Mouse (Mus musculus): ENCODE results near the gene Btbd9.
"Not testable (repeated sequence)": the region's sequence is repeated elsewhere in the genome, so short reads cannot be mapped to it uniquely, and the experiment has no call there.

The Btbd9 gene

GRCm38 (mm10) chr17:30522406-30523078 is 53.7 kb downstream of the Btbd9 start:
- Histone ChIP-seq H3K27me3 (ENCODE audit: insufficient read depth, low read length) (no peaks in the 10 kb centered on the region), H3K4me1 (replicated peaks; ENCODE audit: low read depth, low read length) (peaks cover 13% of the 10 kb centered on the region)
- TF ChIP-seq POU5F1 (IDR thresholded peaks at IDR 0.05; ENCODE audit: borderline replicate concordance, low read length) (no peak), NANOG (IDR thresholded peaks at IDR 0.05; ENCODE audit: borderline replicate concordance, low read length) (no peak), CTCF (conservative IDR thresholded peaks at IDR 0.05; ENCODE audit: low read length) (no peak)

DNA sequence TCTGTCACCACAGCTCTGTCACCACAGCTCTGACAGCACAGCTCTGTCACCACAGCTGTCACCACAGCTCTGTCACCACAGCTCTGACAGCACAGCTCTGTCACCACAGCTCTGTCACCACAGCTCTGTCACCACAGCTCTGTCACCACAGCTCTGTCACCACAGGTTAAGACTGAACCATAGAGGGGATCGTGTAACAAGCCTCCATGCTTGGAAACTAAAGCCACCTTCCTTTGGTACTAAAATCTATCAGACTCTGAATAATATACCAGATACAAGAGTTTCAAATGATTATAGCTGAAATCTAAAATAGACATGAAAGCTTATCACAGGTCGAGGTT is 57.1 kb downstream of the Btbd9 start:
- H3K27me3 ChIP-seq (ENCODE audit: insufficient read depth, low read length); H3K4me1 ChIP-seq (replicated peaks; ENCODE audit: low read depth, low read length); H3K9me3 ChIP-seq (ENCODE audit: low read length); H3K4me3 ChIP-seq (replicated peaks; ENCODE audit: low read length): not testable (repeated sequence)
- H3K36me3 ChIP-seq (ENCODE audit: insufficient read depth, low read length), result peaks cover 39% of the 10 kb centered on the region

More at GRCm38 (mm10) chr17:30522406-30523078, 53.7 kb downstream of the Btbd9 start:
- Histone ChIP-seq H3K9me3 (ENCODE audit: low read length) (no peaks in the 10 kb centered on the region), H3K4me3 (replicated peaks; ENCODE audit: low read length) (no peak overlapping the region), H3K36me3 (ENCODE audit: insufficient read depth, low read length) (peaks cover 36% of the 10 kb centered on the region)

- Histone ChIP-seq H3K4me1 (replicated peaks; ENCODE audit: low read depth, low read length) (0 out of 2 replicates have a peak, but pooled peaks cover 5% of the 10 kb centered on the region), H3K9me3 (ENCODE audit: low read length) (no peaks in the 10 kb centered on the region), H3K27me3 (ENCODE audit: insufficient read depth, low read length) (no peaks in the 10 kb centered on the region), H3K4me3 (replicated peaks; ENCODE audit: low read length) (no peak overlapping the region), H3K36me3 (ENCODE audit: insufficient read depth, low read length) (peaks cover 39% of the 10 kb centered on the region)
- no peak for TF ChIP-seq NANOG (IDR thresholded peaks at IDR 0.05; ENCODE audit: borderline replicate concordance, low read length)
- 0 out of 2 replicates have a peak, but pooled peaks have one; percentile 5 for TF ChIP-seq POU5F1 (IDR thresholded peaks at IDR 0.05; ENCODE audit: borderline replicate concordance, low read length)
Measured at GRCm38 (mm10) chr17:30518431-30519171, 57.7 kb downstream of the Btbd9 start.

DNA sequence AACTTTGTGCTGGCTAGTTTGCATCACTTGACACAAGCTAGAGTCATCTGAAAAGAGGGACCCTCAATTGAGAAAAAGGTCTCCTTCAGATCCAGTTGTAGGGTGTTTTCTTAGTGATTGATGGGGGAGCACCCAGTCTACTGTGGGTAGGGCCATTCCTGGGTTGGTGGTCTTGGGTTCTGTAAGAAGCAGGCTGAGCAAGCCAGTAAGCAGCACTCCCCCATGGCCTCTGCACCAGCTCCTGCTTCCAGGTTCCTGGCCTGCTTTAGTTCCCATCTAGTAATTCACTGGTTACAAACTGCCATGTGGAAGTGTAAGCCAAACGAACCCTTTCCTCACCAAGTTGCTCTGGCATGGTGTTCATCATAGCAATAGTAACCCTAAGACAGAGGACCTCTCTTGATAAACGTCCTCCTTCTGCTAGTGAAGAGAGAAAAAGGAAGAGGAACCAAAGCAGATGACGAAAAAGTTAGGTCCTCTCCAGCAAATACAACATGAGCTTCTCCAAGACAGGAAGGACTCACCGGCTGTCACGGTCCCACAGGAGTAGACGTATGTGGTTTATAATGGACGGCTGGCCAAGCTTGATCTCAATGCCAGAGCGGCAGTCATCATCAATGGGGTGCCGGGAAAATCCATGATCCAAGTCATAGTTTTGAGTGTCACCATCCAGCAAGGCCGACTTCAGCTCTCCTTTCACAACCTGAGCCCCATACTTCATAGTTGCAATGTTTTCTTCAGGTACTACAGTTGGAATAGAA is 59.5 kb downstream of the Btbd9 start:
- Histone ChIP-seq H3K4me1 (replicated peaks; ENCODE audit: low read depth, low read length) (0 out of 2 replicates have a peak, but pooled peaks cover 5% of the 10 kb centered on the region), H3K4me3 (replicated peaks; ENCODE audit: low read length) (no peak overlapping the region), H3K9me3 (ENCODE audit: low read length) (no peaks in the 10 kb centered on the region), H3K27me3 (ENCODE audit: insufficient read depth, low read length) (no peaks in the 10 kb centered on the region), H3K36me3 (ENCODE audit: insufficient read depth, low read length) (peaks cover 39% of the 10 kb centered on the region)
- TF ChIP-seq POU5F1 (IDR thresholded peaks at IDR 0.05; ENCODE audit: borderline replicate concordance, low read length), result no peak
- no peak for TF ChIP-seq CTCF (conservative IDR thresholded peaks at IDR 0.05; ENCODE audit: low read length)
- TF ChIP-seq NANOG (IDR thresholded peaks at IDR 0.05; ENCODE audit: borderline replicate concordance, low read length), result no peak

DNA sequence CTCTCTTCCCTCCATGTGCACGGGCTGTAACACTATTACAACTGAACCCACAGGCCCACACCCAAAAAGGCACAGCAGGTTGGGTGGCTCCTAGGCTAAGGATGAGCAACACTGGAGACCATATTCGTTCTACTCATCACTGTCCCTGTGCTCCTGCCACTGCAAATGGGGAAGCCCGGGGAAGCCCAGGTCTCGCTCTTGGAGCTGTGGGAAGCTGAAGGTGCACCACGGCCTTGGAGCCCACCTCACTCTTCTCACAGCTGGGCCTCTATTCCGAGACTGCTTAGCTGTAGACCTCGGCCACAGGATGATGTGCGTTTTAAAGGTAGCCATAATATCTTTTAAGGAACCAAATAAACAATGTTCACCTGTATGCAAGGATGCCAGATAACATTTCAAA is 60.9 kb downstream of the Btbd9 start:
- TF ChIP-seq POU5F1 (IDR thresholded peaks at IDR 0.05; ENCODE audit: borderline replicate concordance, low read length), result no peak
- Histone ChIP-seq H3K4me1 (replicated peaks; ENCODE audit: low read depth, low read length) (0 out of 2 replicates have a peak, but pooled peaks cover 2% of the 10 kb centered on the region), H3K4me3 (replicated peaks; ENCODE audit: low read length) (no peak overlapping the region), H3K9me3 (ENCODE audit: low read length) (no peaks in the 10 kb centered on the region), H3K27me3 (ENCODE audit: insufficient read depth, low read length) (no peaks in the 10 kb centered on the region), H3K36me3 (ENCODE audit: insufficient read depth, low read length) (peaks cover 43% of the 10 kb centered on the region)

DNA sequence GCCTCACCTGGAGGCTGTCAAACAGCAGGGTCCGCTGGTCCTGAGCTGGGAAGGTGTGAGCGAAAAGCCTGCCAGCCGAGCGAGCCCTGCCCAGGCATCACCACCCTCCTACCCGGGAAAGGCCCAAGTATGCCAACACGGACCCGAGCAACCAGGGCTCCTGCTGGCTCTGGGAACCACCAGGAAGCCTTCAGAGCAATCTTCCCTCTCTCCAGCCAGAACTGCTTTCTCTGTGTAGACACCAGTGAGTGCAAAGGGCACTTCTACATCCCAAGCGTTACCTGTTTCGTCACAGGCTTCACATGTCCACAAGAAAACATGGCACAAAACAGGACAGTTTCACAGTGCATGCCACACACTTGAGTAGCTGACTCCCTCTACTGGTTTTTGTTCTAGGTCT is 63.3 kb downstream of the Btbd9 start:
- Histone ChIP-seq H3K27me3 (ENCODE audit: insufficient read depth, low read length) (no peaks in the 10 kb centered on the region), H3K9me3 (ENCODE audit: low read length) (no peaks in the 10 kb centered on the region), H3K36me3 (ENCODE audit: insufficient read depth, low read length) (peaks cover 43% of the 10 kb centered on the region), H3K4me1 (replicated peaks; ENCODE audit: low read depth, low read length) (no peaks in the 10 kb centered on the region; the same call in 1 of the 2 replicates), H3K4me3 (replicated peaks; ENCODE audit: low read length) (no peak overlapping the region)
- TF ChIP-seq NANOG (IDR thresholded peaks at IDR 0.05; ENCODE audit: borderline replicate concordance, low read length) (no peak), POU5F1 (IDR thresholded peaks at IDR 0.05; ENCODE audit: borderline replicate concordance, low read length) (no peak)

DNA sequence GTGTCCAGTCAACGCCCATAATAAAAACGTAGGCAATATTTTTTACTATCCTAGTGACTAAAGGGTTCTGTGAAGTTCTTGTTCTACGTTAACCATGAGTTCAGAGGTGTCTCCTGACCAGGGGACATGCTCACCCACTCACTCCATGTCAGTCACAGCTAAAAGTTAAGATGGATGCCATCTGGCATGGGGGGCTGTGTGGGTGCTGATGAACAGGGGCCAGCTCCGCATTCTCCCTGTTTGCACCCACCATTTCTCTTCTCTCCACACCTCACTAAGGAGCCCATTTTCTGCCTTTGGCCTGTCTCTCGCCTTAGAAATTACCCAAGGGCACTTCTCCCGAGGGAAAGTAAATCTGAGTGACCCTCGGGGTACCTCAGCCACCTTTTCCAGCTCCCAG is 63.8 kb downstream of the Btbd9 start:
- Histone ChIP-seq H3K36me3 (ENCODE audit: insufficient read depth, low read length) (peaks cover 43% of the 10 kb centered on the region), H3K9me3 (ENCODE audit: low read length) (no peaks in the 10 kb centered on the region), H3K27me3 (ENCODE audit: insufficient read depth, low read length) (no peaks in the 10 kb centered on the region), H3K4me3 (replicated peaks; ENCODE audit: low read length) (no peak overlapping the region), H3K4me1 (replicated peaks; ENCODE audit: low read depth, low read length) (no peaks in the 10 kb centered on the region; the same call in 1 of the 2 replicates)
- no peak for TF ChIP-seq POU5F1 (IDR thresholded peaks at IDR 0.05; ENCODE audit: borderline replicate concordance, low read length)
- no peak for TF ChIP-seq NANOG (IDR thresholded peaks at IDR 0.05; ENCODE audit: borderline replicate concordance, low read length)
- TF ChIP-seq CTCF (conservative IDR thresholded peaks at IDR 0.05; ENCODE audit: low read length), result no peak

DNA sequence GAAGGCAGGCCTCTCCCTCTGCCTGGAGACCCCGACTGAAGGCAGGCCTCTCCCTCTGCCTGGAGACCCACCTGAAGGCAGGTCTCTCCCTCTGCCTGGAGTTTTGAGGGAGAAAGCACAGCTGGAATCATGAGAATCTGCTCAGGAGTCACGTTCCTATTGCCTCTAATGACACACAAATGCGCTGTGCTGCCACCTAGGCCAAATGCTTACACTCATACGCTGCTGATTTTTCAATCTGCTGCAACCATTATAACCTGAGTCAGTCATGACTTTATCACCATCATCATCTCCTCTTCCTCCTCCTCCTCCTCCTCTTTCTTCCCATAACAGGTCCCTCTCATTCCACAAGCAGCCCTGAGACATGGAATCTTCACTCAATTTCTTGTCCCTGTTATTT is 64.3 kb downstream of the Btbd9 start:
- Histone ChIP-seq H3K4me3 (replicated peaks; ENCODE audit: low read length) (no peak overlapping the region), H3K4me1 (replicated peaks; ENCODE audit: low read depth, low read length) (peaks cover 4% of the 10 kb centered on the region; the same call in 1 of the 2 replicates), H3K9me3 (ENCODE audit: low read length) (no peaks in the 10 kb centered on the region), H3K27me3 (ENCODE audit: insufficient read depth, low read length) (no peaks in the 10 kb centered on the region), H3K36me3 (ENCODE audit: insufficient read depth, low read length) (peaks cover 40% of the 10 kb centered on the region)
- TF ChIP-seq CTCF (conservative IDR thresholded peaks at IDR 0.05; ENCODE audit: low read length), result no peak
- no peak for TF ChIP-seq POU5F1 (IDR thresholded peaks at IDR 0.05; ENCODE audit: borderline replicate concordance, low read length)
- no peak for TF ChIP-seq NANOG (IDR thresholded peaks at IDR 0.05; ENCODE audit: borderline replicate concordance, low read length)
